Mouse (Mus musculus) urinary bladder, adult 18-20 months (tissue): ENCODE data around the gene 1600002K03Rik.
A peak's percentile ranks its signal among the peaks of the same experiment; 100 is the strongest.

Source experiments
- DNase-seq, 2 experiments: peaks; one replicate each; pipeline ENCODE4 v3.0.0; 2022; ENCODE audit warnings: low spot score in 2 of 2, mixed read lengths in 2 of 2

Gene 1600002K03Rik

GRCm38 (mm10) chr10:80141243-80141642 lies 31.5 kb upstream of the 1600002K03Rik start:
- DNase-seq: peak; percentile 89 to 95

GRCm38 (mm10) chr10:80141786-80142529 lies 30.8 kb upstream of the 1600002K03Rik start:
- peak; percentile 83 to 93 for DNase-seq

- DNase-seq: no peak
Measured at GRCm38 (mm10) chr10:80142530-80142925, 30.2 kb upstream of the 1600002K03Rik start.

GRCm38 (mm10) chr10:80143664-80144063 lies 29.1 kb upstream of the 1600002K03Rik start:
- DNase-seq: no peak

GRCm38 (mm10) chr10:80144159-80144558 lies 28.6 kb upstream of the 1600002K03Rik start:
- no peak for DNase-seq

GRCm38 (mm10) chr10:80144864-80145838 lies 27.6 kb upstream of the 1600002K03Rik start:
- peak in 1 of 2 experiments; percentile 64 for DNase-seq

GRCm38 (mm10) chr10:80145896-80146295 lies 26.8 kb upstream of the 1600002K03Rik start:
- no peak for DNase-seq

GRCm38 (mm10) chr10:80146568-80147011 lies 26.2 kb upstream of the 1600002K03Rik start:
- DNase-seq: no peak

GRCm38 (mm10) chr10:80147146-80147718 lies 25.5 kb upstream of the 1600002K03Rik start:
- no peak for DNase-seq

GRCm38 (mm10) chr10:80147719-80148601 lies 24.8 kb upstream of the 1600002K03Rik start, which contains the start of gene Midn:
Midn (plus strand) TSS chr10:80148272.
- peak; percentile 80 to 83 for DNase-seq

- peak; percentile 90 to 93 for DNase-seq
Measured at GRCm38 (mm10) chr10:80148610-80149290, 24.0 kb upstream of the 1600002K03Rik start.

- DNase-seq: peak; percentile 88 to 97
Measured at GRCm38 (mm10) chr10:80149291-80150225, 23.2 kb upstream of the 1600002K03Rik start.

GRCm38 (mm10) chr10:80150226-80151210 lies 22.2 kb upstream of the 1600002K03Rik start:
- peak in 1 of 2 experiments; percentile 74 for DNase-seq

- peak; percentile 60 to 64 for DNase-seq
Measured at GRCm38 (mm10) chr10:80151211-80152034, 21.3 kb upstream of the 1600002K03Rik start.

- DNase-seq: peak in 1 of 2 experiments; percentile 40
Measured at GRCm38 (mm10) chr10:80152071-80152872, 20.5 kb upstream of the 1600002K03Rik start.

- peak in 1 of 2 experiments; percentile 48 for DNase-seq
Measured at GRCm38 (mm10) chr10:80152873-80153260, 19.9 kb upstream of the 1600002K03Rik start.
